Comparison of ENCODE assay signal across 19 mouse cellular contexts in the genomic region with DNA sequence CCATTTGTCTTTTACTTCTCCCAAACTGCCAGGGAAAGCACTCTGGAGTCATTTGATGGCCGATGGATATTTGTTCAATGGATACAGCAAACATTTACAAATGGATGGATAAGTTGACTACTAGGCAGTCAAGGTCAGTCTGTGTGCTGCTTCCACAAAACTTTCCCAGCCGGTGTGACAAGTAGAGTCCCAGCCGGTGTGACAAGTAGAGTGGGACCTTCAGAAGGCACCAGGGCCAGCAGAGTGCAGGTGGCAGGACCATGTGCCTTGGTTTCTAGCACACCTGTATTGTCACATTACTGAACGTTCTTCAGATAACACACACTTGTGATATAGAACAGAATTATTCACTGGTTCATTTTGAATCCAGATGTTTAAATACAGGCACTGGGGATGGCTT. TPM values are rescaled to one million over a fixed set of nuclear protein-coding genes. Genes with fewer than 3 reads are reported as not detected.
"Had no signal": no experiment of that assay in that cellular context is flagged by ENCODE, and none has a peak within 500 bp of the region (broad histone marks: within the 10 kb centered on the region; RNA-seq: fewer than 3 reads in every experiment).

No protein-coding gene starts in this region.

- H3K4me2 ChIP-seq: hindbrain, embryonic 12.5 days; limb, embryonic 12.5 days; neural tube, embryonic 12.5 days had no signal

- H3K9me3 ChIP-seq: hindbrain, embryonic 12.5 days; limb, embryonic 12.5 days; midbrain, embryonic 10.5 days; neural tube, embryonic 12.5 days had no signal

- H3K9ac ChIP-seq: hindbrain, embryonic 12.5 days; limb, embryonic 12.5 days; liver, embryonic 14.5 days; neural tube, embryonic 12.5 days had no signal

- H3K4me3 ChIP-seq: hindbrain, embryonic 12.5 days; layer of hippocampus, adult 2 months; limb, embryonic 12.5 days; midbrain, embryonic 10.5 days; neural tube, embryonic 12.5 days had no signal

- H3K27ac ChIP-seq: hindbrain, embryonic 12.5 days; layer of hippocampus, adult 2 months; limb, embryonic 12.5 days; liver, embryonic 14.5 days; midbrain, embryonic 10.5 days; neural tube, embryonic 12.5 days had no signal

- H3K4me1 ChIP-seq: hindbrain, embryonic 12.5 days; limb, embryonic 12.5 days; neural tube, embryonic 12.5 days had no signal

- ATAC-seq: hindbrain, embryonic 16.5 days; inflammation-experienced regulatory T-cells, adult 6 months had no signal

- DNase-seq: kidney, postnatal 10 days; kidney, postnatal 4 days; lung, postnatal 4 days; midbrain, embryonic 14.5 days; retina, postnatal 1 day; right cerebral cortex, postnatal 14 days; thymus, adult 18-20 months; thymus, postnatal 25 days had no signal

- H3K36me3 ChIP-seq: hindbrain, embryonic 12.5 days; limb, embryonic 12.5 days; midbrain, embryonic 10.5 days; neural tube, embryonic 12.5 days had no signal

- H3K27me3 ChIP-seq: hindbrain, embryonic 12.5 days; limb, embryonic 12.5 days; neural tube, embryonic 12.5 days had no signal

RNA-seq across cellular contexts. Expression of gene Mbl1, which starts 8.8 kb away (rescaled TPM):
- polyA plus RNA-seq: hindbrain, embryonic 12.5 days; hindbrain, embryonic 16.5 days; inflammation-experienced regulatory T-cells, adult 6 months; kidney, embryonic 14.5 days; limb, embryonic 12.5 days; midbrain, embryonic 10.5 days; midbrain, embryonic 14.5 days; neural tube, embryonic 12.5 days; small intestine, adult 2 months; urinary bladder, adult 2 months had no signal

RNA-seq across cellular contexts. Expression of gene Sftpd, which starts 24.9 kb away (rescaled TPM):
- polyA plus RNA-seq: hindbrain, embryonic 12.5 days; hindbrain, embryonic 16.5 days; inflammation-experienced regulatory T-cells, adult 6 months; kidney, embryonic 14.5 days; limb, embryonic 12.5 days; liver, embryonic 14.5 days; midbrain, embryonic 10.5 days; midbrain, embryonic 14.5 days; neural tube, embryonic 12.5 days; small intestine, adult 2 months; urinary bladder, adult 2 months had no signal

RNA-seq across cellular contexts. Expression of gene Sftpa1, which starts 28.5 kb away (rescaled TPM):
- polyA plus RNA-seq: hindbrain, embryonic 12.5 days; hindbrain, embryonic 16.5 days; inflammation-experienced regulatory T-cells, adult 6 months; kidney, embryonic 14.5 days; limb, embryonic 12.5 days; midbrain, embryonic 10.5 days; midbrain, embryonic 14.5 days; neural tube, embryonic 12.5 days; small intestine, adult 2 months; urinary bladder, adult 2 months had no signal

RNA-seq across cellular contexts. Expression of gene Mat1a, which starts 55.2 kb away (rescaled TPM):
- polyA plus RNA-seq: hindbrain, embryonic 12.5 days; hindbrain, embryonic 16.5 days; inflammation-experienced regulatory T-cells, adult 6 months; kidney, embryonic 14.5 days; limb, embryonic 12.5 days; midbrain, embryonic 10.5 days; midbrain, embryonic 14.5 days; neural tube, embryonic 12.5 days; small intestine, adult 2 months; urinary bladder, adult 2 months had no signal
